Mouse (Mus musculus) myocyte (in vitro differentiated cells): Measurements from ENCODE around the gene Kitl. TPM values are rescaled to one million over a fixed set of nuclear protein-coding genes. Genes with fewer than 3 reads are reported as not detected.

Experiments
- H3K27me3 ChIP-seq: one replicate; pipeline ENCODE4 v1.6.1; 2011; ENCODE audit not compliant: control insufficient read depth, insufficient read depth, insufficient read length
- H3K36me3 ChIP-seq: one replicate; pipeline ENCODE4 v1.6.1; 2011; ENCODE audit not compliant: control insufficient read depth, insufficient read depth
- H3K4me2 ChIP-seq: one replicate; pipeline ENCODE4 v1.6.1; 2011; ENCODE audit warnings: low read depth, control low read depth
- H3K4me3 ChIP-seq: one replicate; pipeline ENCODE4 v1.5.1; 2011; ENCODE audit warnings: mild to moderate bottlenecking, control low read depth, moderate library complexity
- H3K79me2 ChIP-seq: one replicate; pipeline ENCODE4 v1.6.1; 2011; ENCODE audit not compliant: control insufficient read depth, insufficient read depth
- H3ac ChIP-seq: one replicate; pipeline ENCODE4 v1.6.1; 2011; ENCODE audit not compliant: control insufficient read depth, insufficient read length
- CEBPB ChIP-seq: IDR thresholded peaks from 2 replicates; pipeline ENCODE4 v1.6.1; 2011; ENCODE audit warnings: mild to moderate bottlenecking, moderate library complexity; ENCODE audit not compliant: poor library complexity, insufficient read depth, severe bottlenecking
- E2F4 ChIP-seq: IDR thresholded peaks from one replicate; pipeline ENCODE4 v1.6.1; 2011; ENCODE audit warnings: mild to moderate bottlenecking, control low read depth, moderate library complexity; ENCODE audit not compliant: insufficient read depth
- MAX ChIP-seq: IDR thresholded peaks from one replicate; pipeline ENCODE4 v1.6.1; 2011; ENCODE audit warnings: low read depth, mild to moderate bottlenecking, control low read depth
- MYOD1 ChIP-seq, 3 experiments: IDR thresholded peaks; one replicate each; pipeline ENCODE4 v1.6.1; 2011; ENCODE audit warnings: control low read depth in 2 of 3, low read depth in 2 of 3, mild to moderate bottlenecking in 2 of 3, moderate library complexity in 1 of 3; ENCODE audit not compliant: insufficient read length in 2 of 3, control insufficient read depth in 1 of 3
- MYOG ChIP-seq, 3 experiments: IDR thresholded peaks; one replicate each; pipeline ENCODE4 v1.6.1; 2011; ENCODE audit warnings: control low read depth in 2 of 3, low read depth in 2 of 3, mild to moderate bottlenecking in 2 of 3; ENCODE audit not compliant: insufficient read length in 2 of 3, control insufficient read depth in 1 of 3, insufficient read depth in 1 of 3
- POLR2A ChIP-seq: IDR thresholded peaks from one replicate; pipeline ENCODE4 v1.6.1; 2011; ENCODE audit warnings: low read depth, mild to moderate bottlenecking, control low read depth, moderate library complexity; ENCODE audit not compliant: insufficient read length
- POLR2AphosphoS2 ChIP-seq: IDR thresholded peaks from one replicate; pipeline ENCODE4 v1.6.1; 2011; ENCODE audit warnings: low read depth, control low read depth; ENCODE audit not compliant: insufficient read length
- REST ChIP-seq: IDR thresholded peaks from one replicate; pipeline ENCODE4 v1.6.1; 2011; ENCODE audit warnings: mild to moderate bottlenecking, control low read depth, moderate library complexity; ENCODE audit not compliant: insufficient read depth, insufficient read length
- SRF ChIP-seq: IDR thresholded peaks from one replicate; pipeline ENCODE4 v1.6.1; 2011; ENCODE audit warnings: low read depth; ENCODE audit not compliant: control insufficient read depth, insufficient read length
- TCF12 ChIP-seq: IDR thresholded peaks from one replicate; pipeline ENCODE4 v1.6.1; 2011; ENCODE audit warnings: mild to moderate bottlenecking, control low read depth; ENCODE audit not compliant: poor library complexity, insufficient read depth, severe bottlenecking
- TCF3 ChIP-seq: IDR thresholded peaks from one replicate; pipeline ENCODE4 v1.6.1; 2011; ENCODE audit warnings: low read depth, control low read depth; ENCODE audit not compliant: insufficient read length
- USF1 ChIP-seq: IDR thresholded peaks from one replicate; pipeline ENCODE4 v1.6.1; 2011; ENCODE audit warnings: low read depth, mild to moderate bottlenecking, control low read depth, moderate library complexity
- polyA plus RNA-seq: library from polyadenylated mRNA; unstranded; fragments of >200 nt; fragmentation: generic; extraction: Trizol; gene quantifications from one replicate; pipeline ENCODE4 v1.2.1, GENCODE M21; 2012; ENCODE audit warnings: missing spikeins

Kitl gene
- polyA plus RNA-seq, 1 experiment, result 1.6 TPM

DNA sequence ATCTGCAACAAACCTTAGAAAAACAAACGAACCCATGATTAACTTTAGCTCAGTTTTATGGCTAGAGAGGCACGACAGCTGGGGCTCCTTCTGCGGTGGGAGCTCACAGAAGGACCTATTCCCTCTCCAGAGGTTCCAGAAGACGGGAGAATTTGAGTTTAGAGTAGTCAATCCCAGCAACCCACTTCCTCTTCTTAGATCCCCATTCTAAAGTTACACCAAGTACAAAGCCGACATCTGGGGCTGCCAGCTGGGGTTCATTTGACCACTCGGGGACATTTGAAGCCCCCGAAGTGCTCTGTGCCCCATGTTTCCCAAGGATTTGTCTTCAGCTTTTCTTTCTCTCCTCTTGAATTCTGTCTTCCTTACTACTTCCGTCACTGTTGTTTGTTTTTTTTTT is 28.7 kb upstream of the Kitl start:
- Histone ChIP-seq H3K36me3 (no peaks in the 10 kb centered on the region), H3ac (no peak overlapping the region), H3K4me3 (no peak overlapping the region), H3K4me2 (peak overlapping the region; percentile 51), H3K79me2 (no peaks in the 10 kb centered on the region), H3K27me3 (no peaks in the 10 kb centered on the region)
- TF ChIP-seq MYOD1 (IDR thresholded peaks at IDR 0.05; ENCODE audit: control insufficient read depth in 1 of 3, insufficient read length in 2 of 3, low read depth in 2 of 3), result no peak

DNA sequence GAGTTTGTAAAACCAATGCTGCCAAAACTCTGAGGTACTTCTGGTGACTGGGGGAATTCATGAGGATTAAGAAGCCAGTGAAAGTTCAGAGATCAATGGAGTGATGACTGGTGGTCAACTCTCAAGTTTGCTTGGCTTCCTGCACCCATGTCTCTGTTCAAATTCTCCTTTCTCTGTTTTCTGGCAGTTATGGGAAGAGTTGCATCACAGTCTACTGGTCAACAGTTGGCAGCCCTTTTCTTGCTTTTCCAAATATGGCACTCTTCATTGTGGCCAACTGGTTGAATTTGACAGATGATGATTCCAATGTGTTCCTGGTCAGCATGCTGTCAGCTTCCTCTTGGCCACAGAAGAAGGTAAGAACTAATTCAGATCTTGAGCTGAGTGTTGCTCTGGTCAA is 25.7 kb upstream of the Kitl start:
- no peak overlapping the region for H3ac ChIP-seq
- H3K36me3 ChIP-seq, result no peaks in the 10 kb centered on the region
- H3K4me2 ChIP-seq, result no peak overlapping the region
- H3K4me3 ChIP-seq, result no peak overlapping the region
- TF ChIP-seq POLR2AphosphoS2, result no peak
- H3K27me3 ChIP-seq, result no peaks in the 10 kb centered on the region
- H3K79me2 ChIP-seq, result no peaks in the 10 kb centered on the region

DNA sequence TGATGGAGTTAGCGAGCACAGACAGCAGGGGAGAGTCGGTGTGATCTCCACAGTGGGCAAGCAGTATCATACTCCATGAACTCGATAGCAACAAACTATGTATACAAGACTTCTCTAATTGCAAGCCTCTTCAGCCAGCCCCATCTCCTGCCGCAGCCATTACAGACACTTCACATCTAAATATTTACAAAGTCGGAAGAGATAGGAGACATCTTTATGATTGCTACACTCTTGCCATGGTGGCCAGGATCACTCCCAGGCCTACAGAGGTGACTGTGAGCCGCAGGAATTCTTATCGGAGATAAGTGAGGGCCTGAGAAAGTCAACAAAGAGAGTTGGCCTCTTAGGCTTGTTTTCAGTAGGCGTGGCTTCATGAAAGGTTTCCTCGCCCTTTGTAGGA is 23.3 kb upstream of the Kitl start:
- Histone ChIP-seq H3K4me3 (no peak overlapping the region), H3K27me3 (no peaks in the 10 kb centered on the region), H3K36me3 (no peaks in the 10 kb centered on the region), H3K4me2 (no peak overlapping the region), H3K79me2 (no peaks in the 10 kb centered on the region), H3ac (no peak overlapping the region)
- no peak for TF ChIP-seq CEBPB
- TF ChIP-seq E2F4, result no peak
- TF ChIP-seq MYOG (IDR thresholded peaks at IDR 0.05; ENCODE audit: control insufficient read depth in 1 of 3, insufficient read depth in 1 of 3, insufficient read length in 2 of 3, low read depth in 2 of 3), result no peak
- TF ChIP-seq MYOD1 (IDR thresholded peaks at IDR 0.05; ENCODE audit: control insufficient read depth in 1 of 3, insufficient read length in 2 of 3, low read depth in 2 of 3), result no peak
- no peak for TF ChIP-seq USF1
- TF ChIP-seq TCF12, result no peak
- no peak for TF ChIP-seq POLR2AphosphoS2
- no peak for TF ChIP-seq MAX
- no peak for TF ChIP-seq SRF
- TF ChIP-seq POLR2A, result no peak
- TF ChIP-seq REST, result no peak
- no peak for TF ChIP-seq TCF3

DNA sequence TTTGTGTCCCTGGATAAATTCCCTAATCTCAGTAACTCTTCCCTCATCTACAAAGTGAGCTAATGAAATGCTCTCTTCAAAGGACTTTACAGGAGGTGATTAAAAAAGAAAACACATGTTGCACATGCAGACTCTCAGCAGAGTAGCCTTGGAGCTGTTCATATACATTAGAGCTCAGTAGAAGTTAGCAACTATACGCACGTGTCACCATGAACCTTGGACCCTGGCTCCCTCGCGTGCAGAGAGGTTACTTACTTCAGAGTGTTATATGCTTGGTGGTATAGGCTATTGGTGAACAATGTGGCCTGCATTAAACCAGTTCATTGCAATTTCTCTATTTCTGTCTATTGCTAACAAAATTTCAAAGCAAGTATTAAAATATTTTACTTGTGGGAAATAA is 14.0 kb upstream of the Kitl start:
- H3ac ChIP-seq, result no peak overlapping the region
- no peak overlapping the region for H3K4me3 ChIP-seq
- no peaks in the 10 kb centered on the region for H3K27me3 ChIP-seq
- no peak for TF ChIP-seq USF1
- no peaks in the 10 kb centered on the region for H3K36me3 ChIP-seq
- no peaks in the 10 kb centered on the region for H3K79me2 ChIP-seq
- H3K4me2 ChIP-seq, result no peak overlapping the region

- no peak overlapping the region for H3ac ChIP-seq
- H3K36me3 ChIP-seq, result no peaks in the 10 kb centered on the region
- H3K4me3 ChIP-seq, result no peak overlapping the region
- H3K27me3 ChIP-seq, result no peaks in the 10 kb centered on the region
- no peak overlapping the region for H3K4me2 ChIP-seq
- H3K79me2 ChIP-seq, result no peaks in the 10 kb centered on the region
- no peak for TF ChIP-seq REST
- no peak for TF ChIP-seq MYOG (IDR thresholded peaks at IDR 0.05; ENCODE audit: control insufficient read depth in 1 of 3, insufficient read depth in 1 of 3, insufficient read length in 2 of 3, low read depth in 2 of 3)
- TF ChIP-seq CEBPB, result no peak
- no peak for TF ChIP-seq SRF
- no peak for TF ChIP-seq TCF3
- no peak for TF ChIP-seq POLR2AphosphoS2
- no peak for TF ChIP-seq TCF12
- no peak for TF ChIP-seq MYOD1 (IDR thresholded peaks at IDR 0.05; ENCODE audit: control insufficient read depth in 1 of 3, insufficient read length in 2 of 3, low read depth in 2 of 3)
- no peak for TF ChIP-seq E2F4
- TF ChIP-seq USF1, result no peak
- TF ChIP-seq MAX, result no peak
- no peak for TF ChIP-seq POLR2A
Observed at GRCm38 (mm10) chr10:100003797-100004196, 11.6 kb upstream of the Kitl start.

DNA sequence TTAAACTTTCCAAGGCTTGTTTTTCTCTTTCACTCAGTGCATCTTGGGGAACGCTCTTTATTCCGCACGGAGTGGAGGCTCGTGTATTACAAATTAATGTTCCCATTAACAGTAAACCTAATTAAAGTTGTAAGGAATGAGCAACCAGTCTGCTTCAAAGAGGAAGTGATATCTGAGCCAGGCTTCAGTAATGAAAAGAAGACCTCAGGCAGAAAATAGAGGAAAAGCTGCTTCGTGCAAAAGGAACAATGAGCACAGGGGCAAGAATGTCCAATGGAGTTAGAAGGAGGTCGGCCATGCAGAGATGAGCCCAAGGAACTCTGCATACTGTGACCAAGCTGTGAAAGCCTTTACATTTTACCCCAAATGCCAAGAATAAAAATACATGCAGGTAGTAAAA is 5.7 kb upstream of the Kitl start:
- H3K4me3 ChIP-seq, result no peak overlapping the region
- H3K27me3 ChIP-seq, result no peaks in the 10 kb centered on the region
- no peaks in the 10 kb centered on the region for H3K36me3 ChIP-seq
- TF ChIP-seq CEBPB (no peak), TCF12 (no peak), MYOG (IDR thresholded peaks at IDR 0.05; ENCODE audit: control insufficient read depth in 1 of 3, insufficient read depth in 1 of 3, insufficient read length in 2 of 3, low read depth in 2 of 3) (no peak), USF1 (no peak), MYOD1 (IDR thresholded peaks at IDR 0.05; ENCODE audit: control insufficient read depth in 1 of 3, insufficient read length in 2 of 3, low read depth in 2 of 3) (no peak), POLR2A (no peak), MAX (no peak), TCF3 (no peak), REST (no peak), E2F4 (no peak), SRF (no peak), POLR2AphosphoS2 (no peak)
- no peak overlapping the region for H3ac ChIP-seq
- no peak overlapping the region for H3K4me2 ChIP-seq
- H3K79me2 ChIP-seq, result no peaks in the 10 kb centered on the region
